Comparison of ENCODE assay signal across 11 mouse cellular contexts in genomic region chr3:122206279-122207070, GRCm38 (mm10). TPM values are rescaled to one million over a fixed set of nuclear protein-coding genes. Genes with fewer than 3 reads are reported as not detected.
A peak's percentile ranks its signal among the peaks of the same experiment; 100 is the strongest.
DNase-seq lines count a peak whose midpoint lies in the region; ATAC-seq lines count a peak whose summit lies in the region.
"Had no signal": no experiment of that assay in that cellular context is flagged by ENCODE, and none has a peak within 500 bp of the region (broad histone marks: within the 10 kb centered on the region; RNA-seq: fewer than 3 reads in every experiment).

No protein-coding gene starts in this region.

- peak; percentile 34 for DNase-seq in 3T3-L1 (ENCODE audit: low read depth, low spot score)
- DNase-seq in Muller cell, postnatal 12 days (ENCODE audit: inconsistent ontology term), result peak; percentile 83
- peak; percentile 98 to 99 for DNase-seq in cerebellum, postnatal 10 days
- DNase-seq in embryo, embryonic 10 days (ENCODE audit: low spot score), result no peak
- no peak for DNase-seq in embryo, embryonic 11 days
- DNase-seq in natural killer cell, adult 2 months (ENCODE audit: low spot score in 2 of 2), result no peak
- no peak for DNase-seq in heart, postnatal 36 days
- DNase-seq: lung, postnatal 10 days had no signal

- 38% methylated on average over 8 of the region's 8 CpGs for WGBS in kidney, embryonic 16.5 days

- no peak overlapping the region for H3K4me3 ChIP-seq in kidney, embryonic 16.5 days (ENCODE audit: low read length)
- H3K4me3 ChIP-seq: heart, embryonic 15.5 days; neural tube, embryonic 13.5 days had no signal

- ATAC-seq in kidney, embryonic 16.5 days (ENCODE audit: low FRiP score, low TSS enrichment), result peak; percentile 74

- no peaks in the 10 kb centered on the region for H3K9me3 ChIP-seq in kidney, embryonic 16.5 days (ENCODE audit: low read length)
- H3K9me3 ChIP-seq: heart, embryonic 15.5 days; neural tube, embryonic 13.5 days had no signal

- no peak overlapping the region; the same call in 1 of the 2 replicates for H3K9ac ChIP-seq in kidney, embryonic 16.5 days (replicated peaks; ENCODE audit: low read length)
- H3K9ac ChIP-seq: heart, embryonic 15.5 days; neural tube, embryonic 13.5 days had no signal

- intact Hi-C loops in heart, postnatal 36 days (cut with DNase I), result no loop called here

- H3K27ac ChIP-seq in kidney, embryonic 16.5 days (ENCODE audit: low read length), result peak overlapping the region; percentile 82
- H3K27ac ChIP-seq: heart, embryonic 15.5 days; neural tube, embryonic 13.5 days had no signal

- no peaks in the 10 kb centered on the region for H3K36me3 ChIP-seq in kidney, embryonic 16.5 days (ENCODE audit: insufficient read depth, low read length)
- H3K36me3 ChIP-seq: heart, embryonic 15.5 days; neural tube, embryonic 13.5 days had no signal

- peaks cover 31% of the 10 kb centered on the region for H3K4me1 ChIP-seq in kidney, embryonic 16.5 days (ENCODE audit: insufficient read depth, low read length)
- H3K4me1 ChIP-seq: neural tube, embryonic 13.5 days had no signal

- peak overlapping the region; percentile 19 for H3K4me2 ChIP-seq in kidney, embryonic 16.5 days (replicated peaks; ENCODE audit: low read depth, low read length)
- H3K4me2 ChIP-seq: heart, embryonic 15.5 days; neural tube, embryonic 13.5 days had no signal

- no peaks in the 10 kb centered on the region for H3K27me3 ChIP-seq in kidney, embryonic 16.5 days (ENCODE audit: insufficient read depth, low read length)
- H3K27me3 ChIP-seq: heart, embryonic 15.5 days; neural tube, embryonic 13.5 days had no signal

RNA-seq across cellular contexts. Expression of gene Gclm, which starts 38.9 kb away (rescaled TPM):
- 98.6 and 116 TPM in 2 replicates for polyA plus RNA-seq in kidney, embryonic 16.5 days (2015; fragmentation: Nextera tagmentation; extraction: Ambion mirVana)
- 10 to 100 TPM; 56.9 to 74.7 TPM for total RNA-seq in heart, postnatal 36 days (2021)

Comparison
In these comparisons a context has a peak if more than half of its experiments do, and no peak if none do; other contexts are left out.
1. DNase-seq: peak in 3T3-L1 (single experiment), Muller cell, postnatal 12 days (single experiment) and cerebellum, postnatal 10 days (2 of 2); none in embryo, embryonic 10 days (single experiment), embryo, embryonic 11 days (single experiment), natural killer cell, adult 2 months (0 of 2) and heart, postnatal 36 days (0 of 2).